Mouse (Mus musculus) Patski (cell line): ENCODE results near the gene Nrap. TPM values are rescaled to one million over a fixed set of nuclear protein-coding genes. Genes with fewer than 3 reads are reported as not detected.
A peak's percentile ranks its signal among the peaks of the same experiment; 100 is the strongest.

Source experiments
- ATAC-seq: fragments of 100-300 bp; one replicate; pipeline ENCODE4 v1.8.0; 2021
- CTCF ChIA-PET: fragments of 350-600 bp; sonication (Branson Sonifier 250); formaldehyde crosslinking; loops from one replicate; lab custom pipeline; 2022; ENCODE audit warnings: inconsistent platforms; lab: Charles Lee
- POLR2A ChIA-PET: fragments of 350-600 bp; sonication (Branson Sonifier 250); formaldehyde crosslinking; loops from one replicate; lab custom pipeline; 2022; ENCODE audit warnings: antibody characterized with exemption, inconsistent platforms; lab: Charles Lee
- DNase-seq: peaks from one replicate; pipeline ENCODE4 v3.0.0-alpha.2; 2011; ENCODE audit warnings: low read depth, low spot score
- H3K27me3 ChIP-seq: fragments of 371-371 bp; one replicate; pipeline ENCODE4 v1.5.1; 2021
- CTCF ChIP-seq: fragments of 100-300 bp; IDR thresholded peaks from one replicate; pipeline ENCODE4 v1.5.1; 2021
- in situ Hi-C: fragments of 300-500 bp; cut with MboI; formaldehyde crosslinking; loops from 3 replicates; pipeline ENCODE4 v1.11.1; 2018; ENCODE audit warnings: low pct_unique_long_range_greater_than_20kb, mixed read lengths
- polyA plus RNA-seq: library from polyadenylated mRNA; unstranded; gene quantifications from one replicate; pipeline ENCODE4 v1.2.3, GENCODE M21; 2021

Gene Nrap
- polyA plus RNA-seq, 1 experiment from 2014 or later: 10.8 TPM

- CTCF ChIA-PET: interaction anchor here (0.7 to 1.3 kb wide), 3 partner anchors 10 to 20 kb away, joined by 3 to 5 read pairs (median 5); no protein-coding TSS in a partner anchor
- no peaks in the 10 kb centered on the region for H3K27me3 ChIP-seq
- ATAC-seq (no peak), DNase-seq (no peak)
- no peak for TF ChIP-seq CTCF
- in situ Hi-C loops: no loop called here
- POLR2A ChIA-PET: interaction anchor here (2.0 kb wide), 1 partner anchor 11 kb away, joined by 5 read pairs; no protein-coding TSS in a partner anchor
These were observed 3.7 kb downstream of the Nrap start for GRCm38 (mm10) chr19:56386095-56386494.

GRCm38 (mm10) chr19:56385546-56385945 lies 4.3 kb downstream of the Nrap start:
- no peak for ATAC-seq
- no peak for DNase-seq
- no peaks in the 10 kb centered on the region for H3K27me3 ChIP-seq
- ChIA-PET CTCF (interaction anchor here (0.7 to 1.3 kb wide), 3 partner anchors 9 to 21 kb away, joined by 3 to 5 read pairs (median 5); no protein-coding TSS in a partner anchor), POLR2A (interaction anchor here (2.0 kb wide), 1 partner anchor 11 kb away, joined by 5 read pairs; no protein-coding TSS in a partner anchor)
- no peak for TF ChIP-seq CTCF
- in situ Hi-C loops: no loop called here

- no peaks in the 10 kb centered on the region for H3K27me3 ChIP-seq
- POLR2A ChIA-PET: no interaction called here
- no peak for ATAC-seq
These were observed 8.4 kb downstream of the Nrap start for GRCm38 (mm10) chr19:56381407-56381806.

GRCm38 (mm10) chr19:56380341-56380740 lies 9.5 kb downstream of the Nrap start:
- ChIA-PET CTCF (interaction anchor here (0.7 to 1.4 kb wide), 2 partner anchors 10 to 14 kb away, joined by 3 read pairs; no protein-coding TSS in a partner anchor), POLR2A (no interaction called here)
- ATAC-seq: no peak
- H3K27me3 ChIP-seq: no peaks in the 10 kb centered on the region
- in situ Hi-C loops: no loop called here
- no peak for TF ChIP-seq CTCF
- DNase-seq: no peak

More at GRCm38 (mm10) chr19:56381407-56381806, 8.4 kb downstream of the Nrap start:
- TF ChIP-seq CTCF: no peak
- in situ Hi-C loops: no loop called here
- DNase-seq: no peak
- CTCF ChIA-PET: no interaction called here

GRCm38 (mm10) chr19:56378554-56379172 lies 11.2 kb downstream of the Nrap start:
- no peak for TF ChIP-seq CTCF
- no peak for DNase-seq
- ChIA-PET POLR2A (no interaction called here), CTCF (interaction anchor here (1.5 kb wide), 1 partner anchor 9 kb away, joined by 4 read pairs; no protein-coding TSS in a partner anchor)
- in situ Hi-C loops: no loop called here
- no peaks in the 10 kb centered on the region for H3K27me3 ChIP-seq
- ATAC-seq: no peak

- ATAC-seq (no peak), DNase-seq (no peak)
- no peaks in the 10 kb centered on the region for H3K27me3 ChIP-seq
- in situ Hi-C loops: no loop called here
- TF ChIP-seq CTCF: no peak
- ChIA-PET POLR2A (no interaction called here), CTCF (interaction anchor here (1.5 kb wide), 1 partner anchor 10 kb away, joined by 4 read pairs; no protein-coding TSS in a partner anchor)
These were observed 11.8 kb downstream of the Nrap start for GRCm38 (mm10) chr19:56378007-56378406.

- no peaks in the 10 kb centered on the region for H3K27me3 ChIP-seq
- DNase-seq: peak; percentile 98
- ChIA-PET POLR2A (interaction anchor here (0.6 to 1.8 kb wide), 3 partner anchors 12 to 289 kb away, joined by 3 to 5 read pairs (median 4); partner anchors contain the start of gene Casp7), CTCF (interaction anchor here (0.9 to 1.8 kb wide), 2 partner anchors 10 to 33 kb away, joined by 3 to 4 read pairs; no protein-coding TSS in a partner anchor)
- in situ Hi-C loops: no loop called here
- ATAC-seq: peak; percentile 97
- TF ChIP-seq CTCF: no peak
These were observed 15.8 kb downstream of the Nrap start for GRCm38 (mm10) chr19:56374011-56374410.

GRCm38 (mm10) chr19:56373246-56373645 lies 16.6 kb downstream of the Nrap start:
- no peak for ATAC-seq
- ChIA-PET CTCF (no interaction called here), POLR2A (interaction anchor here (1.0 kb wide), 1 partner anchor 23 kb away, joined by 3 read pairs; the partner anchor contains the start of gene Casp7)
- in situ Hi-C loops: no loop called here
- no peak for TF ChIP-seq CTCF
- DNase-seq: no peak
- no peaks in the 10 kb centered on the region for H3K27me3 ChIP-seq

GRCm38 (mm10) chr19:56372226-56372625 lies 17.6 kb downstream of the Nrap start:
- no peaks in the 10 kb centered on the region for H3K27me3 ChIP-seq
- in situ Hi-C loops: no loop called here
- TF ChIP-seq CTCF: no peak
- no peak for ATAC-seq
- CTCF ChIA-PET: no interaction called here
- no peak for DNase-seq
- POLR2A ChIA-PET: no interaction called here

GRCm38 (mm10) chr19:56370389-56371150 lies 19.3 kb downstream of the Nrap start:
- no peak for TF ChIP-seq CTCF
- POLR2A ChIA-PET: interaction anchor here (0.6 kb wide), 1 partner anchor 533 kb away, joined by 5 read pairs; no protein-coding TSS in a partner anchor
- H3K27me3 ChIP-seq: no peaks in the 10 kb centered on the region
- CTCF ChIA-PET: interaction anchor here (0.8 to 2.2 kb wide), 3 partner anchors 10 to 15 kb away, joined by 3 to 5 read pairs (median 4); no protein-coding TSS in a partner anchor
- in situ Hi-C loops: no loop called here
- ATAC-seq: no peak
- DNase-seq: no peak
